Mouse (Mus musculus) stomach, postnatal 0 days (tissue): ENCODE results near the gene Osbp.

Source experiments
- CTCF ChIP-seq: IDR thresholded peaks from 2 replicates; pipeline ENCODE4 v1.5.1; 2016; ENCODE audit warnings: antibody characterized with exemption, low read depth, mild to moderate bottlenecking, moderate library complexity
- EP300 ChIP-seq: optimal IDR thresholded peaks from 2 replicates; pipeline ENCODE3; 2016; ENCODE audit warnings: antibody characterized with exemption

- TF ChIP-seq CTCF (no peak), EP300 (no peak)
Observed at GRCm38 (mm10) chr19:11922068-11922467, 43.7 kb upstream of the Osbp start.
